Mouse (Mus musculus) spleen, adult 12 weeks (tissue): ENCODE results near the gene Ascc2.

Experiments
- DNase-seq: peaks from one replicate; pipeline ENCODE4 v3.0.0; 2022; ENCODE audit warnings: low spot score

The Ascc2 gene

DNA sequence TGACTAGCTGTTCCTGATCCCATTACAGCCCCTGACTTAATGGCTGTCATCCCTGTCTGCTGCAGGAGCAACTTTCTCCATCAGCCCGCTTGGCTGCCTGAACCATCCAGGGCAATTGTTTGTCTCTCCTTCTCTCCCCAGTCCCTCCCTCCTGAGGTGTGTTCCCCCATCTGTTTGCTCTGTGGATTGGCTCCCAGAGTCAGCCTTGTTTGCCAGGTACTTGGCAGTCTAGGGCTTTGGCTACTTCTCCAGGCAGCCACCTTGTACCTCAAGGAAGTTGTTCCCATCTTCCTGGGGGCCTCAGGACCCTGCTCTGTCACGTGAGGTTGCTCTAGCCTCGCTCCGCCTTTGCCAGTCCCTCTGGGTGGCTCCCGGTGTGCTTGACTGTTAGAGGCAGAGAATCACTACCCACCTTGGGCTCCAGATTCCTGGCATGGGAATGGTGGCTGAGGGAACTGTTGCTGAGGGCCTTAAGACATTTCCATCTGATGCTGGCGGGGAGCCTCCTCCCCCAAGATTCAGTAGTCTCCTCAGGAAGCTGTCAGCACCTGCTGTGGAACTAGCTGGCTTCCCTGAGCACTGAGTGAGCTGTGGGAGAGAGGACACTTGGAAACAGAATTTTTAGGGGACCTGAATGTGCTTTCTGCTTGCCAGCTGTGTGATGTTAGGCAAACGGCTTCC is 83.5 kb downstream of the Ascc2 start:
- DNase-seq = no peak

DNA sequence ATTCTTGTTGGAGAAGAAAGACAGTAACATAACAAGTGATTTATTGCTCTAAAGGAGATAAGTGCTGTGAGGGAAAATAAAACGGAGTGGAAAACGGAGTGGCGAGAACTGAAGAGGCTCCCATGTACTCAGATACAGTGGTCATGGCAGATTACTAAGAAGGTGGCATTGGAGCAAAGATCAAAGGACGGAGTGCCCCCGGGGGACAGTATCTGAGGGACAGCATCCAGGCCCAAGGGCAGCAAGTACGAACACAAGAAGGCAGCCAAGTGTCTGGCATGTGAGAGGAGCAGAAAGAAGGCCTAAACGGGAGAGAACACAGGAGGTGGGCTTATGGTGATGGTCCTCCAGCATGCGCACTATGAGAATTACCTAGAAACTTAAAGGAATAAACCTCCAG is 84.2 kb downstream of the Ascc2 start:
- DNase-seq = no peak

- no peak for DNase-seq
These were observed 92.1 kb downstream of the Ascc2 start for GRCm38 (mm10) chr11:4729603-4730002.

DNA sequence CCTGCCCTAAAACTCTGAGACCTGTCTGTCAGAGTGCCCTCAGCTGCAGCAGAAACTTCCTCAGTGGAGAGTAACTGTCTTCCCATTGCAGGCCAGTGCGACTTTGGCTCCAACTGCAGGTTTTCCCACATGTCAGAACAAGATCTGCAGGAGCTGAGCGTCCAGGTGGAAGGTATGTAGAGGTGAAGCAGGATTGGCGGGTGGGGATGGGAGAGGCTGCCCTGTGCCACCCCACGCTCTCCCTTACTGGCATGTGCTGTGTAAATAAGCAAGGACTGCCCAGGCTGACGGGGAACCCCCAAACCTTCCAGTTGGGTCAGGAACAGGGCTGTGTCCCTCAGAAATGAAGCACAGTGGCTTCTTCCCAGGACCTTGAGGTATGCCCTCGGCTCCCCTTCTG is 92.5 kb downstream of the Ascc2 start:
- no peak for DNase-seq

GRCm38 (mm10) chr11:4730913-4731312 is 93.4 kb downstream of the Ascc2 start:
- DNase-seq = no peak

- DNase-seq = no peak
These were observed 94.2 kb downstream of the Ascc2 start for GRCm38 (mm10) chr11:4731781-4732180.

GRCm38 (mm10) chr11:4734179-4734578 is 96.6 kb downstream of the Ascc2 start:
- DNase-seq = no peak
